Mouse (Mus musculus): ENCODE data around the gene A830005F24Rik.

DNA sequence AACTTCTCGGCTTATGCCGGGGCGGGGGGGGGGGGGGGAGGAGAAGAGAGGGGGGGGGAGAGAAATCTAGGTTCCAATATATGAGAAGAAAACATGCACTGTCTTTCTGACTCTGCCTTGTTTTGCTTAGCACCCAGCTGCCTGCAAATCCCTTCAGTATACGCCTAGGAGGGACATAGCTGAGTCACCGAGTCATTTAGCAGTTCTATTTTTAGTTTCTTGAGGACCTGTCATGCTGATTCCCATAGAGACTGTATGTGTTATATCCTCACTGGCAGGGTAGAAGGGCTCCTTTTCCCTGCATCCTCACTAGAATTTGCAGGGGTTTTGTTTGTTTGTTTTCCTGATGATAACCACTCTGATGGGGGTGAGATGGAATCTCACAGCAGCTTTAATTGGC, 20.2 kb upstream of the A830005F24Rik start:
- TF ChIP-seq CTCF (IDR thresholded peaks at IDR 0.05; ENCODE audit: low read depth, low read length) (no peak), POLR2A (IDR thresholded peaks at IDR 0.05; ENCODE audit: extremely low read depth, insufficient read depth, low read length) (no peak)
